Mouse (Mus musculus) embryonic fibroblast, embryonic 13.5 days (primary cell): ENCODE results near the gene Mcl1. TPM values are rescaled to one million over a fixed set of nuclear protein-coding genes. Genes with fewer than 3 reads are reported as not detected.
A peak's percentile ranks its signal among the peaks of the same experiment; 100 is the strongest.

Source experiments
- H3K27ac ChIP-seq: 2 replicates; pipeline ENCODE4 v1.5.1; 2012; ENCODE audit warnings: low read length, control low read depth, inconsistent platforms; ENCODE audit not compliant: insufficient read depth
- H3K4me1 ChIP-seq: 2 replicates; pipeline ENCODE4 v1.6.1; 2011; ENCODE audit warnings: low read length; ENCODE audit not compliant: control insufficient read depth, insufficient read depth
- H3K4me3 ChIP-seq: 2 replicates; pipeline ENCODE4 v1.5.1; 2011; ENCODE audit warnings: mild to moderate bottlenecking, control low read depth, low read length; ENCODE audit not compliant: insufficient read depth
- CTCF ChIP-seq: IDR thresholded peaks from 2 replicates; pipeline ENCODE4 v1.5.1; 2011; ENCODE audit warnings: mild to moderate bottlenecking, control low read depth, low read length, moderate library complexity, borderline replicate concordance; ENCODE audit not compliant: insufficient read depth
- POLR2A ChIP-seq: IDR thresholded peaks from 2 replicates; pipeline ENCODE4 v1.6.1; 2011; ENCODE audit warnings: low read depth, mild to moderate bottlenecking, control low read depth, low read length, moderate library complexity
- polyA plus RNA-seq: library from polyadenylated mRNA; stranded (reverse); fragments of >200 nt; gene quantifications from 2 replicates; pipeline ENCODE4 v1.2.4, GENCODE M21; 2011; ENCODE audit warnings: low read depth; ENCODE audit not compliant: missing spikeins, insufficient read length

Gene Mcl1
- polyA plus RNA-seq, 1 experiment = 118 TPM

DNA sequence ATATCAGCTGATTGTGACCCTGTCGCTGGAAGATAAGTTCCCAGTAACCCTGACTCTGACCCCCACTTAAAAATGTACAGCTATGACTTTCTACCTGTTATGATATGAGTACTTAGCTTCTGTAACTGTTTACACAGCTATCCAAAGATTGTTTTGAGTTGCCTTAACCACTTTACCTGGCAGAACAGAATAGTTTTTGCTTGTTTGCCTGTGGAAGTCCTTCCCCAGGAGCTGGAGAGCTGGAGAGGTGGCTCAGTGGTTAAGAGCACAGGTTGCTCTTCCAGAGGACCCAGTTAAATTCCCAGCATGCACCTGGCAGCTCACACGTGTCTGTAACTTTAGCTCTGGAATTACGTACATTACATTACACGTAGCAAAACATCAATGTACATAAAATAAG, 46.0 kb downstream of the Mcl1 start:
- Histone ChIP-seq H3K4me1 (peaks cover 20% of the 10 kb centered on the region), H3K27ac (no peak overlapping the region), H3K4me3 (no peak overlapping the region)
- no peak for TF ChIP-seq CTCF
- TF ChIP-seq POLR2A = no peak

GRCm38 (mm10) chr3:95706273-95706672, 47.7 kb downstream of the Mcl1 start:
- no peak for TF ChIP-seq POLR2A
- TF ChIP-seq CTCF = no peak
- Histone ChIP-seq H3K4me3 (no peak overlapping the region), H3K27ac (no peak overlapping the region), H3K4me1 (peaks cover 12% of the 10 kb centered on the region)

DNA sequence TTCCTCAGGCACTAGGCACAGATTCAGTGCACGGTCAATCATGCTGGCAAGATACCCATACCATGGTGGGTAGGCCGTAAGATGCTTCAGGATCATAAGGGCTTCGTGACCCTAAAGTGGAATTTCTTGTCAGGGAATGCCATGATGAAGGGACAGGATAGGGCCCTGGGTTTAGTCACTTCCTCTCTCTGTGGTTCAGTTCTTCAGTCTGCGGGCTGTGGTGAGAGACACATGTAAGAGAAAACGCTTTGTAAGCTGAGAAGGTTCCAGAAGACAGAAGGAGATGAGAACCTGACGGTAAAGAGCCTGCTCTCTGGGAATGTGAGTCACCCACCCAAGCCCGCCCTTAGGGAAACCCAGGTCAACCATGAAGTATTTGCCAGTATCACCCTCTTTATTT, 48.9 kb downstream of the Mcl1 start:
- Histone ChIP-seq H3K27ac (peak overlapping the region; percentile 41; the same call in 1 of the 2 replicates), H3K4me3 (no peak overlapping the region), H3K4me1 (peaks cover 5% of the 10 kb centered on the region; the same call in 1 of the 2 replicates)
- TF ChIP-seq POLR2A (no peak), CTCF (no peak)

DNA sequence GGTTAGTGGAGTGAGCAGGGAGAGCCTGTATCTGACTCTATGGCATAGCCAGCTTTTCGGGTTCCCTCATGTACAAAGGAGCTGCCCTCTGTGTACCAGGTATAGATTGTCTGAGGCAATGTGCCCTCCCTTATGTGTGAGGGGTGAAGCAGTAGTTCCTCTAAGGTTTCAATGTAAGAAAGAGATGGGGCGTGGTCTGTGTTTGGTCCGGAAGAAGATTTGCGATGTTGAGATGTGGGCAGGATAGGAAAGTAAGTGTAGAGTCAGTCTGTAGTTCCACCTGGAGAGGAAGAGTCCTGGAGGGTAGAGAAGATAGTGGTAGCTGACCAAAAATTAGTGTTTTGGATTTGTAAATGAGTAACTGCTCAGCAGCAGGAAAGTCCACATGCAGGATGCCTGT, 50.5 kb downstream of the Mcl1 start:
- no peak overlapping the region for H3K27ac ChIP-seq
- TF ChIP-seq POLR2A (no peak), CTCF (no peak)
- H3K4me3 ChIP-seq = no peak overlapping the region
- H3K4me1 ChIP-seq = peaks cover 5% of the 10 kb centered on the region; the same call in 1 of the 2 replicates

DNA sequence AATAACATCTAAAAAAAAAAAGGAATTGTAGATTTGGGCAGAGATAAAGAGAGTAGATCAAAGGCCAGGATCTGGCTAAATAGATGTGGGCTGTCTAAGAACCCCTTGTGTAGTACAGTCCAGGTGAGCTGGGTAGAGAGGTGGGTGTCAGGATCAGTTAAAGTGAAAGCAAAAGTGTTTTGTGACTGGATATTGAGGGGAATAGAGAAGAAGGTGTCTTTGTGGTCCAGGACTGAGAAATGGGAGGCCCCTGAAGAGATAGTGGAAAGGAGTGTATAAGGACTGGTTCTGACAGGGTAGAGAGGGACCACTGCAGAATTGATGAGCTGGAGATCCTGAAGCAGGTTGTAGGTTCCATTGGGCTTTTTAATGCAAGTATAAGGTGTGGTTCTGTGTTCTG, 51.4 kb downstream of the Mcl1 start:
- no peak overlapping the region for H3K4me3 ChIP-seq
- TF ChIP-seq POLR2A (no peak), CTCF (no peak)

More for the DNA sequence above, 51.4 kb downstream of the Mcl1 start:
- H3K4me1 ChIP-seq = peaks cover 5% of the 10 kb centered on the region; the same call in 1 of the 2 replicates
- H3K27ac ChIP-seq = no peak overlapping the region

Other genes starting within 250 kb of the Mcl1 start
- 56.8 and 72.1 TPM in 2 replicates for gene Arnt, start 224.4 kb upstream of the Mcl1 start, polyA plus RNA-seq
- gene Ctsk, start 159.5 kb upstream of the Mcl1 start, polyA plus RNA-seq = 60.5 and 72.7 TPM in 2 replicates
- 0.60 and 5.1 TPM in 2 replicates for gene Ctss, start 132.0 kb upstream of the Mcl1 start, polyA plus RNA-seq
- not detected in 2 replicates for gene Hormad1, start 99.1 kb upstream of the Mcl1 start, polyA plus RNA-seq
- 20.7 and 27.6 TPM in 2 replicates for gene Golph3l, start 69.9 kb upstream of the Mcl1 start, polyA plus RNA-seq
- 71.5 and 86.4 TPM in 2 replicates for gene Ensa, start 33.8 kb upstream of the Mcl1 start, polyA plus RNA-seq
- 18.9 and 26.4 TPM in 2 replicates for gene Adamtsl4, start 29.1 kb downstream of the Mcl1 start, polyA plus RNA-seq
- gene Ecm1, start 80.8 kb downstream of the Mcl1 start, polyA plus RNA-seq = 155 and 327 TPM in 2 replicates
- gene Tars2, start 101.4 kb downstream of the Mcl1 start, polyA plus RNA-seq = 36.7 and 37.5 TPM in 2 replicates
- gene Rprd2, start 160.1 kb downstream of the Mcl1 start, polyA plus RNA-seq = 32.2 and 37.1 TPM in 2 replicates
- 37.4 and 37.7 TPM in 2 replicates for gene Prpf3, start 197.1 kb downstream of the Mcl1 start, polyA plus RNA-seq
- gene Mrps21, start 212.7 kb downstream of the Mcl1 start, polyA plus RNA-seq = 171 and 236 TPM in 2 replicates
- 4.3 and 7.8 TPM in 2 replicates for gene Ciart, start 223.5 kb downstream of the Mcl1 start, polyA plus RNA-seq
- 18.7 and 23.6 TPM in 2 replicates for gene BC028528, start 233.2 kb downstream of the Mcl1 start, polyA plus RNA-seq
- gene Aph1a, start 235.2 kb downstream of the Mcl1 start, polyA plus RNA-seq = 63.3 and 79.1 TPM in 2 replicates
- not detected in 2 replicates for gene Car14, start 245.9 kb downstream of the Mcl1 start, polyA plus RNA-seq